In the genomic region with DNA sequence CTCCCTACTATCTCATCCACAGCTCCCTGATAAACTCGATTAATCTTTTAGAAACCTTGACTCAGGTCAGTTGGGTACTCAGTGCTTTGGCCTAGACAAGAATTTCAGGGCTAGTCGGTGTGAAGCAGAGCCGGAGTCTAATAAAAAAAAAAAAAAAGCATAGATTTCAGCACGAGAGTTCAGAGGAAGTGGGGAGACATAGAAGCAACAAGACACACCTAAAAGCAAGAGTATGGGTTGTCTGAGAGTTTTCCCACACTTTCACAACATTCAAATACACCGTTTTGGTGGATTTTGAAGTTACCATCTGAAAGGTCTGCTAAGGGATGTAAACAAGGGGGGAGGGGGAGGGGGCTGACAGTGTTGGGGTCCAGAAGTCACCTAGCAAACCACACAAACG, we compare ENCODE assay signal across 29 mouse cellular contexts. TPM values are rescaled to one million over a fixed set of nuclear protein-coding genes. Genes with fewer than 3 reads are reported as not detected.
"Had no signal": no experiment of that assay in that cellular context is flagged by ENCODE, and none has a peak within 500 bp of the region (broad histone marks: within the 10 kb centered on the region; RNA-seq: fewer than 3 reads in every experiment).

No protein-coding gene starts in this region.

- H3K4me2 ChIP-seq: embryonic facial prominence, embryonic 12.5 days; embryonic facial prominence, embryonic 13.5 days; embryonic facial prominence, embryonic 15.5 days; forebrain, embryonic 12.5 days; forebrain, embryonic 13.5 days; forebrain, embryonic 15.5 days had no signal

- DNase-seq: cerebellum, adult 9-10 months; cerebellum, adult 9-11 months; cerebellum, postnatal 10 days; cerebellum, postnatal 14 days; cerebellum, postnatal 25 days; cerebellum, postnatal 36 days; embryo, embryonic 11 days; forebrain, postnatal 0 days; gastrocnemius, adult 2 months; gastrocnemius, postnatal 10 days; gastrocnemius, postnatal 14 days; gastrocnemius, postnatal 25 days; gastrocnemius, postnatal 36 days; heart, adult 18-20 months; heart, adult 2 months had no signal

- H3K9me3 ChIP-seq: embryonic facial prominence, embryonic 10.5 days; embryonic facial prominence, embryonic 12.5 days; embryonic facial prominence, embryonic 15.5 days; forebrain, embryonic 12.5 days; forebrain, embryonic 13.5 days; forebrain, embryonic 15.5 days; heart, embryonic 10.5 days had no signal

- H3K27me3 ChIP-seq: embryonic facial prominence, embryonic 12.5 days; embryonic facial prominence, embryonic 13.5 days; embryonic facial prominence, embryonic 15.5 days; forebrain, embryonic 12.5 days; forebrain, embryonic 13.5 days; forebrain, embryonic 15.5 days had no signal

- H3K27ac ChIP-seq: embryonic facial prominence, embryonic 10.5 days; embryonic facial prominence, embryonic 12.5 days; embryonic facial prominence, embryonic 13.5 days; embryonic facial prominence, embryonic 15.5 days; forebrain, embryonic 10.5 days; forebrain, embryonic 12.5 days; forebrain, embryonic 13.5 days; forebrain, embryonic 15.5 days; gastrocnemius, adult 2 months; heart, adult 2 months; heart, embryonic 10.5 days had no signal

- H3K9ac ChIP-seq: embryonic facial prominence, embryonic 12.5 days; embryonic facial prominence, embryonic 13.5 days; embryonic facial prominence, embryonic 15.5 days; forebrain, embryonic 12.5 days; forebrain, embryonic 13.5 days; forebrain, embryonic 15.5 days; forebrain, postnatal 0 days had no signal

- ATAC-seq: forebrain, embryonic 13.5 days; forebrain, embryonic 14.5 days; forebrain, embryonic 15.5 days; forebrain, embryonic 16.5 days; forebrain, postnatal 0 days had no signal

- H3K4me3 ChIP-seq: embryonic facial prominence, embryonic 10.5 days; embryonic facial prominence, embryonic 12.5 days; embryonic facial prominence, embryonic 13.5 days; embryonic facial prominence, embryonic 15.5 days; erythroblast, embryonic 14.5 days; forebrain, embryonic 10.5 days; forebrain, embryonic 12.5 days; forebrain, embryonic 13.5 days; forebrain, embryonic 15.5 days; gastrocnemius, adult 2 months; heart, adult 2 months; heart, embryonic 10.5 days had no signal

- H3K4me1 ChIP-seq: embryonic facial prominence, embryonic 10.5 days; embryonic facial prominence, embryonic 12.5 days; embryonic facial prominence, embryonic 13.5 days; embryonic facial prominence, embryonic 15.5 days; forebrain, embryonic 10.5 days; forebrain, embryonic 12.5 days; forebrain, embryonic 13.5 days; forebrain, embryonic 15.5 days; heart, embryonic 10.5 days had no signal

- H3K36me3 ChIP-seq: embryonic facial prominence, embryonic 10.5 days; embryonic facial prominence, embryonic 12.5 days; embryonic facial prominence, embryonic 13.5 days; embryonic facial prominence, embryonic 15.5 days; forebrain, embryonic 10.5 days; forebrain, embryonic 12.5 days; forebrain, embryonic 15.5 days; heart, embryonic 10.5 days had no signal

RNA-seq across cellular contexts. Expression of gene Fcgr4, which starts 13.6 kb away (rescaled TPM):
- total RNA-seq: gastrocnemius, adult 18-20 months; gastrocnemius, adult 2 months; gastrocnemius, adult 8-10 months; gastrocnemius, postnatal 14 days; gastrocnemius, postnatal 25 days; gastrocnemius, postnatal 36 days had no signal
- polyA plus RNA-seq: erythroblast, embryonic 14.5 days; forebrain, embryonic 13.5 days had no signal

RNA-seq across cellular contexts. Expression of gene Fcgr2b, which starts 28.7 kb away (rescaled TPM):
- polyA plus RNA-seq: embryonic facial prominence, embryonic 10.5 days; erythroblast, embryonic 14.5 days; forebrain, embryonic 10.5 days; heart, embryonic 10.5 days had no signal

RNA-seq across cellular contexts. Expression of gene Fcgr3, which starts 59.7 kb away (rescaled TPM):
- polyA plus RNA-seq: erythroblast, embryonic 14.5 days had no signal
